Mouse (Mus musculus): Measurements from ENCODE around the gene Hoxa2. TPM values are rescaled to one million over a fixed set of nuclear protein-coding genes. Genes with fewer than 3 reads are reported as not detected.

Hoxa2 gene
- total RNA-seq (2021): 1 to 10 TPM; 1.5 to 2.6 TPM
- 1.1 and 1.7 TPM in 2 replicates for polyA plus RNA-seq (2012; rRNA removed)
- long read RNA-seq, partial matches to known transcripts: 0 of 1 reads
- long read RNA-seq, other reads (novel, unspliced or antisense): 0 of 1 reads

- peak; percentile 69 for DNase-seq
Observed at GRCm38 (mm10) chr6:52164626-52165440, at the start of gene Hoxa2. TSS of gene Hoxa2 (minus strand) at chr6:52164831.

DNA sequence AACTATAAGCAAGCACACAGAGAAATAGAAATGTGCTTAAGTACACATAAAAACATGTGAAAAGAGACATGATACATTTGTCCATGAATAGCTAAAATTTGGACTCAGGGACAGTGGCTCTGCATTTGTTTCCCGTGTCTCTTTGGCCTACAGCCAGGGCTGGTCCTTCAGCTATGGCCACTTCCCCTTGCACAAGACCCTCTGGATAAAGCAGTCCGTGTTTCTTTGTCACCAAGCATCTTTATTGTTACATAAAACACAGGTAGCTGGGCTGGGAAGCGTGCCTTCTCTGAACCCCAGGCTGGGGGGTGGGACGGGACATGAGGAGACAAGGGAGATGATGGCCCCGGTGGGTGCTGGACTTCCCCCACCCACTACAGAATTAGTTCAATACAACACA is 49.6 kb upstream of the Hoxa2 start:
- DNase-seq: no peak

GRCm38 (mm10) chr6:52213119-52213986 is 48.7 kb upstream of the Hoxa2 start, which contains the start of the genes Hoxa3 and Gm28308:
TSS of gene Hoxa3 (minus strand) at chr6:52213336.
TSS of gene Gm28308 (minus strand) at chr6:52213339.
- DNase-seq: peak; percentile 85

DNA sequence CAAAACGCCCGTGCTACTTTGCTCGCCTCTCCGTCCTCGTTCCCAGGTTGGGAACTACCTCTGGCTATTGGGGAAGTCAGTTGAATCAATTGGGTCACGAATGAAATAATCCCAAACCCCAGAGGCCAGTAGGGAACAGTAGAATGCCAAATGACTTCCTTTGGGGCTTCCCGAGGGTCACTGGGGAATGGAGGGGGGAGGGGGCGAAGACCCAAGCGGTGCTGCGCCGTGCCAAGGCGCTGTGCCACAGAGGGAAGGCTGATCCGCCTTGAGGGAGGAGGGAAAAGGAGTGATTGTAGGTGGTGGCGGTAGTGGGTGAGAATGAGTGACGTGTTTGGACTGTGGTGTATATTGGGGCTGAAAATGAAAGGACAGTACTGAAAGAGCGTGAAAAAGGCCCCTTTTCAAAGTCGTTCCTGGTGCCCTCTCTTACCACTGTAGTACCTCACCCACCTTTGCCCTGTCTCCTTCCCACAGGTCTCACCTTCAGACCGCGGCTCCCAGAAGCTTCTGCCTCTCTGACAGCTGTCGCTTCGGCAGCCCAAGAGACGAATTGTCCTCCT is 48.0 kb upstream of the Hoxa2 start:
- peak; percentile 79 for DNase-seq

GRCm38 (mm10) chr6:52211961-52212360 is 47.3 kb upstream of the Hoxa2 start:
- peak; percentile 56 for DNase-seq

DNA sequence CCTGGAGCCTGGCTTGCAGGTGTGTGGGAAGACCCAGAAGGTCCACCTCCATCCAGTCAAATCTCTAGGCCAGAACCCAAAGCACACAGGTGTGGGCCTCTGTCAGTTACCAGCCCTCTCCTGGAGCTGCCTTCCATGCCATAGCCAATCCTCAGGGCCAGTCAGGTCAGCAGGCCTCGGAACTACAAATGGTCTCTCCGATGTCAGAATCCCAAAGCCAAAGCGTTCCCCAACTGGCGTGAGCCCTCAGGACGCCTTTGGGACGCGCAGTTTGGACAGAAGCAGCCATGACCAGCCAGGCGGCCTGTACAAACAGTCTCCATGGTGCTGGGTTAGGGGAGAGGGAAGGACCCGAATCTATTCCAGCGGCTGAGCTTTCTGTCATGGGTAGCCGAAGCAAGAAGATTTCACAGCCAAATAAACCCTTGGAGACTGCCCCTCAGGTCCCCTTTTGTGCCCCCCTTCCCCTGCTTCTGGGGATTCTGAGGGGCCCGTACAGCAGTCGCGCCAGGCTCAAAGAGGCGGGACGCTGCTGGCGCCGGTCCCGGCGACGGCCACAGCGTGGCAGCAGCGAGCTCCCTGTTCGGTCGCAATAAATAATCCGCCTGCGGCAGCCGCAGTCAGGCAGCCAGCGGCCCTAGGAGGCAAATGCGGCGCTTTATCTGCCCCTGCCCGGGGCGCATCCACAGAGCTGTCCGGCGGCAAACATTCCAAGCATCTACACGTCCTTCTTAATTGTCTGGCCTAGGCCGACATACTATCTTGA is 46.7 kb upstream of the Hoxa2 start:
- peak; percentile 90 for DNase-seq

- DNase-seq: no peak
Observed at GRCm38 (mm10) chr6:52209685-52210046, 45.0 kb upstream of the Hoxa2 start.

GRCm38 (mm10) chr6:52208868-52209684 is 44.4 kb upstream of the Hoxa2 start:
- DNase-seq: peak; percentile 61

DNA sequence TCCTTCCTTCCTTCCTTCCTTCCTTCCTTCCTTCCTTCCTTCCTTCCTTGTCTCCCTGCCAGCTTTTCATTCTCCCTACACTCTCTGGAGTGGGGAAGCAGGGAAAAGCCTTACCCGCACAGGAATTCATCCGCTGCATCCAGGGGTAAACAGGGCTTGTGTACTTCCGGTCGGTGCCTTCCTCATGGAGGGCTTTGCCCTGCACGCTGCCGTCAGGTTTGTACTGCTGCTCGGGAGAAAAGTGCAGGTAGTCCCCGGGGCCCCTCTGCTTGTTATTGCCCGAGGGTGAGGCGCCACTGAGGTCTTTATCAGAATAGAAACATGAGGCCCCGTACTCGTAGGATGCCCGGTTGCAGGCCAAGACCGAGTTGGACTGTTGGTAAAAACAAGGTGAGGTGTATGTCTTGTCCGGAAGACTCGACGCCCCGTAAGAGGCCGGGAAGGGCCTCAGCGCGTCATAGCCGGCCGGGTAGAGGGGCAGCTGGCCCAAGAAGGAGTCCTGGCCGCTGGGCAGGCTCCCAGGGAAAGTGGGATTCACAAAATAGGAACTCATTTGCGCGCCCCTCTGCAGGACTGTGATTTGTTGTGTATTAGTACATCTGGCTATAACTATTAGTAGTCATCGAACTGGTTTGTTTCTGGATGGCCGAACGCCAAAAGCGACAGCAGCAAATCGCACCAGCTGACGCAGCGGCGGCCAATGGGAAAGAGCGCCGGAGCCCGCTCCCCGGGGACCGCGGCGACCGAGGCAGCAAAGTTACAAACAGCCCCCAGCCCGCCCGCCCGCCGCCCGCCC is 43.6 kb upstream of the Hoxa2 start, which contains the start of gene Hoxa6:
TSS of gene Hoxa6 (minus strand) at position 651 of the 796 bp plus-strand sequence.
- DNase-seq: peak; percentile 85

- no peak for DNase-seq
Observed at GRCm38 (mm10) chr6:52207684-52207976, 43.0 kb upstream of the Hoxa2 start.

DNA sequence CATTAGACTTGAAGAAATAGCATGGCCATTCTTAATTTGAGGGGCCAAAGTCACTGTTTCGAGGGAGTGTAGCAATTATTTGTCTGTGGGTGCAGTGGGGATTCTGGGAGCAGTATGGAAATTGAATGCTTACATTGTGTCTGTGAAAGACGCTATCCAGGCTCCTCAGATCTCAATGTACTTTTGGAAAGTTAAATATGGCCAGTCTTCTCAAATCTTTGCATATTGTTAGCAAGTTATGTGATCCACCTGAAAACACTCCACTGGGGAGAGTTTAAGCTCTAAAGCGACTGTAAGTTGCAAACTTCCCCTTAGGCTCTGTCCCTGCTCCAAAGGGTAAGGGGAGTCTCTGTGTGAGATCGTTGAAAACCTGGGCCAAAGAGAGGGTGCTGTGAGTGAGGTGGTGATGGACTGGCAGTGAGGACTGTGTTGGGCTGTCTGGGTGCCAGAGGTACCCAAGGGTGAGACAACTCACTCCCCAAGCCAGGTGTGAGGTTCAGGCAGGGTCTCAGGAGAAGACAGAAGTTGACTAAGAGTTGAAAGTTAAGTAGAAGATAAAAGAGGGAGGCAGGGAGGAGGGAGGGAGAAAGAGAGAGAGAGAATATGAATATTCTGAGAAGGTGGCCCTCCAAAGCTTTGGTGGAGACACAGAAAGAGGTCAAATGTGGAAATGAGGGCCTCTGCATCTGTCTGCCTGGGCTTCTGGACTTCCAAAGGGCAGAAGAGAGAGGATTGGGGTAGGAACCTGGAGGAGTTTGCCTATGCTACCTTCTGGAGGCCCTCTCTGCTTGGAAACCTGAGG is 42.5 kb upstream of the Hoxa2 start:
- no peak for DNase-seq

DNA sequence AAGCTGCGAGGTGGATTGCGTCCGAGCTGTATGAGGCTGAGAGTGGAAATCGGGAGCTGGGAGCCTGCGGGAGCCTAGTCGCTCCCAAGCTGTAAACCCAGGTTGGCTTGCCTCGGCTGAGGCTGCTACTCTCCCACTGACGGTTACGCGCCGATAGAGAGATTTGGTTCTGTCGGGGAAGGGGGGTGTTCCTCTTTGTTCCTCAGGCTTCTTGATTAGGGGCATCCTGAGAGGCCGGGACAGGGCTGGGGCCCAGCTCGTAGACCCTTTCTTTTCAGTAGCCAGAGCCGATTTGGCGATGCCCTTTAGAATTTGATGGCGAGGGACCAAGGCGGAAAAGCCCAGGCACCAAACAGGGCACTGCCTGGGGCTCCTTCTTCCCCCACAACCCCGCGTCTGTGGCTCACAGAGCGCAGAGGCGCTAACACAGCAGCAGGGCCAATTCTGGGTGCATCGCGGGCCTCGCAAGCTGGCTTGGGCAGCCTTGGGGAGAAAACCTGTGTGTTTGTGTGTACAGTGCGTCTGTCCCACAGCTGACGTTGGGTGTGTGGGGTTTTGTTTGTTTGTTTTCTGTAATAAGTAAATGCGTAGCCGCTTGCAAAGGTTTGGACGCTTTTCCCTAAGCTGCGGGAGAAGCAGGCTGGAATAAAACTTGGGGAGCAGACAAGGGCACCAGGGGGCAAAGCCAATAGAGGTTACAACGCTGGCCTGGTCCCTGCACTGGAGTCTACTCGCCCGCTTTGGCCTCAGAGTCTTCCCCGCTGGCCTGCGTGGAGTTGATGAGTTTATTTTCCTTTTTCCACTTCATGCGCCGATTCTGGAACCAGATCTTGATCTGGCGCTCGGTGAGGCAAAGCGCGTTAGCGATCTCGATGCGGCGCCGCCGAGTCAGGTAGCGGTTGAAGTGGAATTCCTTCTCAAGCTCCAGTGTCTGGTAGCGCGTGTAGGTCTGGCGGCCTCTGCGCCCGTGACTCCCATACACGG is 41.3 kb upstream of the Hoxa2 start:
- no peak for DNase-seq

DNA sequence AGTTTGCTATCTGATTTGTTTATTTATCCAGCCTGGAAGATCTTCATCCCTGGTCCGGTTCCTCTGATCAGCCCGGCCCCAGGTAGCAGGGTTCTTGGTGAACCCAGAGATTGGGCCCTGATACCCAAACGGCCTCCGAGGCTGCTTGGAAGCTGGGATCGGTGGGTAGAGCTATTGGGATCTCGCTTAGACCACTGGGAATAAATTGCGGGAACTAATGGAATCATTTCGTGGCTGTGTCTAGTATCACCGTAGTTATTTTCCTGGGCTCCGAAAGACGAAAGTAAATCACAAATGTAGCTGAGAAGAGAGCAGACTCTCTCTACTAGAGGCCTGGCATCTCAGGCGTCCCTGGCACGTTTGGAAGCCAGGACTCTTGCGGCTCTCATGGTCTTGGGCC is 40.6 kb upstream of the Hoxa2 start:
- DNase-seq: no peak

DNA sequence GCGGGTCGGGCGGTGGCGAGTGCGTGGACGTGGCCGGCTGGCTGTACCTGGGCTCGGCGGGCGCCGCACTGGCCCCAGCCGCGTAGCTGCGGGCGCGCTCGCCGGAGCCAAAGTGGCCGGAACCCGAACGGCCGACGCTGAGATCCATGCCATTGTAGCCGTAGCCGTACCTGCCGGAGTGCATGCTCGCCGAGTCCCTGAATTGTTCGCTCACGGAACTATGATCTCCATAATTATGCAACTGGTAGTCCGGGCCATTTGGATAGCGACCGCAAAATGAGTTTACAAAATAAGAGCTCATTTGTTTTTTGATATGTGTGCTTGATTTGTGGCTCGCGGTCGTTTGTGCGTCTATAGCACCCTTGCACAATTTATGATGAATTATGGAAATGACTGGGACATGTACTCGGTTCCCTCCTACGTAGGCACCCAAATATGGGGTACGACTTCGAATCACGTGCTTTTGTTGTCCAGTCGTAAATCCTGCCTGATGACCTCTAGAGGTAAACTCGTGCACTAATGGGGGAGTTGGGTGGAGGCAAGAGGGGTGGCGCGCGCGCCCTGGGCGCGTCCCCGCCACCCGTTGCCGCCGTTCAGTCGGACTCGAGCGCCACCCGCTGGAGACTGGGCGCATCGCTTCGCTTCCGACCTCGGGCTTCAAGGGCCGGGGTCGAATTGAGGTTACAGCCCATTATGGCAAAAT is 39.6 kb upstream of the Hoxa2 start, which contains the start of gene Hoxa5:
TSS of gene Hoxa5 (minus strand) at position 538 of the 703 bp plus-strand sequence.
- DNase-seq: peak; percentile 92

DNA sequence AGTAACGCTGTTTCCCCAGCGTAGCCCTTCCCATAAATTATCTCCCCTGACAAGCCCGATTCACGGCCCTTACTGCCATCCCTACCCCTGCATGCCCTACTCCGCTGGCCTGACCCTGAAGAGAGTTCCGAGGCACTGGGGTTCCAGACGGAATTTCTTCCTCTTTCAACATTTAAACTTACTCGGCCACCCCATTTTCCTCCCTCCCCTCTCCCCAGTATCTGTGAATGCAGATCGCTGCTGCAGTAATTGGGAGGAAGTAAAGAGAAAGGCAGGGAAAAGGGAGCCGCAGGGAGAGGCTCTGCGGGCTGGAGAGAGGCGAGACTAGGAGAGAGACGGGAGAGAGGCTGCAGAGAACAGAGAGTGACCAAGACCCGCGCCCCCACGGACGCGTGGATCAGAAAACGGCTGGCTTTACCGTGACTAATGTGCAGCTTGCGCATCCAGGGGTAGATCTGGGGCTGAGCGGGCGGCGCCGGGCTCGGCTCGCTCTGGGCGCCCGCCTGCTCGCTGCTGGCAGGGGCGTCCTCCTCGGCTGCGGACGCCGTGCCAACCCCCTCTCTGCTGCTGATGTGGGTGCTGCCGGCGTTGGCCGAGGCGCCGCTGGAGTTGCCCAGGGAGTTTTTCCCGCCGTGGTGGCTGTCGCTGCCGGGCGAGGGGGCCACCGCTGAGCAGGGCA is 38.9 kb upstream of the Hoxa2 start:
- peak; percentile 76 for DNase-seq

GRCm38 (mm10) chr6:52203121-52203370 is 38.4 kb upstream of the Hoxa2 start:
- peak; percentile 73 for DNase-seq
